Mouse (Mus musculus): ENCODE results near the gene Ppp1r3c.

Ppp1r3c gene

DNA sequence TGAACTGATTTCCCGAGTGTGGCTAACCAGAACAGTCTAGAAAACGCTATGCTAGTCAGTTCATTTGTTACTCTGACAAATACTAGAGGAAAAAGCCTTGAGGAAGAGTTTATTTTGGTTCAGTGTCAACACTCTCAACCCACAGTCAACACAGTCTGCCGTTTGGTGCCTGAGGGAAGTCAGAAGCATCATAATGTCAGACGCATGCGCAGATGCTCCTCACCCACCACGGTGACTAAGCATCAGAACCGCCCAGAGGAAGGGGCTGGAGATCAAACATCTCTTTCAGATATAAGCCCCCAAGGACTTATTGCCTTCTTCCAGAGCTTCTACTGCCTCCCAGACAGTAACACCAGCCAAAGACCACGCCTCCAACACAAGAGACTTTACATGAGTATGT is 15.3 kb downstream of the Ppp1r3c start:
- no peak for DNase-seq (ENCODE audit: low read depth, low spot score)

GRCm38 (mm10) chr19:36716221-36716620 is 20.2 kb downstream of the Ppp1r3c start:
- DNase-seq (ENCODE audit: low read depth, low spot score), result peak; percentile 65

DNA sequence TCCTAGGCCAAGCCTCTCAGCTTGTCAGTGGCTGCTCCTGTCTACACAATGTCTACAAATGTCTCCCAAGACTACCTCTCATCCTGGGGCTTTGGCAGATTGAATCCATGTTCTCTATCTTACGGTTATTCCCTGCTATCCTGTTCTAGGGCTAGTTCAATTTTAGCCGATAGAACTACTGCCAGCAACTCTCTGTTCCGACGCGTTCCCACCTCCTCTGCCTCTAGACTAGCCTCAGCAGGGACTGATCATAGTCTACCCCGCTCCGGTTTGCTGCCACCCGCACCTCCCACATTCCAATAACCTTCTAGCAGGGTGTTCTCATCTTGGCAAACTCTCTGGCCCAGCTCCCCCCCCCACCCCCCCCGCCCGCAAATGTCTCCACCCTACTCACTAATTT is 20.9 kb downstream of the Ppp1r3c start:
- DNase-seq (ENCODE audit: low read depth, low spot score), result no peak

- DNase-seq (ENCODE audit: low read depth, low spot score), result no peak
These were observed 22.0 kb downstream of the Ppp1r3c start for GRCm38 (mm10) chr19:36714492-36714891.

DNA sequence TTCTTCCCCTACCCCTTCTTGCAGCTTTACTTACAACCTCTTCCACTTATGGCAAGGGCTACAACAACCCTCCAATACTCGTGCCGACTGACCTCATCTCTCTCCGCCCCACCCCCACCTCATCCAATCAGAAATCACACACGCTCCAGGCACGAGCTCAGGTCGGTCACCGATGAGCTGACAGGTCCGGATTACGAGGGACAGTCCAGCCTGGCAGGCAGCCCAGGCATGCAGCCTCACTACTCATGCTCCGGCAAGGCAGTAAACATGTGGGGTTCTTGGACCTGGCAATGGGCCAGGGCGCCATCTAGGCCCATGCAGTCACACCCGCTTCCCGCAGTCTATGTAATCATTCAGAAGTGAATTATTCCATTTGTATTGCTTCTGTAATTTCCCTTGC is 23.4 kb downstream of the Ppp1r3c start:
- DNase-seq (ENCODE audit: low read depth, low spot score), result peak; percentile 21

GRCm38 (mm10) chr19:36706195-36706594 is 30.3 kb downstream of the Ppp1r3c start:
- no peak for DNase-seq (ENCODE audit: low read depth, low spot score)

GRCm38 (mm10) chr19:36705286-36706146 is 30.9 kb downstream of the Ppp1r3c start:
- DNase-seq (ENCODE audit: low read depth, low spot score), result peak; percentile 12

DNA sequence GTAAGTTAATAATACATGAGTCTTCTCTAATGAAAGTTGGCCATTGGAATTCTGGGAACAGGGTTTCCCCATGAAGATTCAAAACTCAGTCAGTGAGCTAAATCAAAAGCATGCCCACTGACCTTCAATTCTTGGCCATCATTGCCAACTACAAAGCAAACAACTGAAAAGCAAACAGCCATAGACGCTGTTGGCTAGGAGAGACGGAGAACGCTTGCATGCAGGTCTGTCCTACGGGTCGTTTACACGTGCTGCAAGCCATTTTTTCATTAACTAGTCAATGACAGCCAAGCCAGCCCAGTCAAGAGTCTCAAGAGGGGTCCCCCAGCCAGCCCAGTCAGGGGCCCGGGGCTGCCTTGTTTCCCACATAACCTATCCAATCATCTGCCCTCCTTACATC is 31.7 kb downstream of the Ppp1r3c start:
- DNase-seq (ENCODE audit: low read depth, low spot score), result no peak

DNA sequence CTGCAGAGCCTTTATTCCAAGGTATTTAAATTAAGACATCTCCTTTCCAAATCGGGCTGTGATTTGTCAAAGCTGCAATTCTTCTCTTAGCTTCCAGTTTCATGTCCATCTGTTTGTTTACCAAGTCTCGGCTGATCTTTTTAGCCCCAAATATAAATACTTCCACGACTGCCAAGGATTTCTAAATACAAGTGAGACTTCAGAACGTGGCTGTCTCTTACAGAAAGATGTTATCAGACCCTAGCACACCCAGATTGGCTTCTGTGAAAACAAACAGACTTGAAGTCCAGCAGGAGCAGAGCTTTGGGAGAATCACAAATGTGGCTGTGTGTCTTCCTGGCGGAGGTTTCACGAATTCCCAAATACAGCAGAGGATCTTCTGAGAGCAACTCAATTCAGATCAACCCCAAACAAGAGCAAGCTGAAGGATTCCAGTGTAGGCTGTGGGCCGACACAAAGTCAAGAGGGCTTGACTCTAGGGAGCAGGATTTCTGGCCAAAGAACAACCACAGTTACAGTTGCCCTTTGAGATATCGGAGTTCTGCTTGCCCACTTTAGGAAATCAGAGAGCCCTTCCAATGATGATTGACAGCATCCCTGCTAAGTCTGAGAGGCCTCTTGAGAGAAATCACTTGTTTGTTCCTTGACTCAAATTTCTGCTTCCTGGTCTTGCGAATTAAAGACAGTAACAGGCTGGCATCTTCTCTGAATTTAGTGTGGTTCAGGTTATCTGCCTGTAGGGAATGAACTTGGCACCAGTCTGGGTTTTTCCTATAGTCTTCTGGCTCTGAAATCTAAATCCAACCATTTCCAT is 34.4 kb downstream of the Ppp1r3c start:
- no peak for DNase-seq (ENCODE audit: low read depth, low spot score)

- no peak for DNase-seq (ENCODE audit: low read depth, low spot score)
These were observed 35.1 kb downstream of the Ppp1r3c start for GRCm38 (mm10) chr19:36701366-36701765.

GRCm38 (mm10) chr19:36700937-36701336 is 35.5 kb downstream of the Ppp1r3c start:
- no peak for DNase-seq (ENCODE audit: low read depth, low spot score)

GRCm38 (mm10) chr19:36699151-36699550 is 37.3 kb downstream of the Ppp1r3c start:
- no peak for DNase-seq (ENCODE audit: low read depth, low spot score)

DNA sequence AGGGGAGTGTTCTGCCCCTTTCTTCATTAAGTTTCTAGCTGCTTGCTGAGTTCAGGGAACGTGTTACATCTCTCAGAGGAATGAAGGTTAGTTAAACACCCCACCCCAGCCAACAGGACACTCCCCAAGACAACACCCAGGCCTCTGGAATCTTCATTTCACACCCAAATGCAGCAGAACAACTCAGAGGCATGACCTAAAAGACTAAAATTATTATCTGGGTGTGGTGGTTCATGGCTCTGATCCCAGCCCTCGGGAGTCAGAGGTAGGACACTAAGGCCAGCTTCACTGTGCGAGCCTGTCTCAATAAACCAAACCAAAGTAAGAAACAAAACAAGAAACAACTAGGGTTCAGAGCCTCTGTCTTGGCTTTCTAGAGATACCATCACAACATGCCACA is 38.3 kb downstream of the Ppp1r3c start:
- no peak for DNase-seq (ENCODE audit: low read depth, low spot score)

GRCm38 (mm10) chr19:36696601-36697122 is 39.8 kb downstream of the Ppp1r3c start:
- DNase-seq (ENCODE audit: low read depth, low spot score), result no peak

DNA sequence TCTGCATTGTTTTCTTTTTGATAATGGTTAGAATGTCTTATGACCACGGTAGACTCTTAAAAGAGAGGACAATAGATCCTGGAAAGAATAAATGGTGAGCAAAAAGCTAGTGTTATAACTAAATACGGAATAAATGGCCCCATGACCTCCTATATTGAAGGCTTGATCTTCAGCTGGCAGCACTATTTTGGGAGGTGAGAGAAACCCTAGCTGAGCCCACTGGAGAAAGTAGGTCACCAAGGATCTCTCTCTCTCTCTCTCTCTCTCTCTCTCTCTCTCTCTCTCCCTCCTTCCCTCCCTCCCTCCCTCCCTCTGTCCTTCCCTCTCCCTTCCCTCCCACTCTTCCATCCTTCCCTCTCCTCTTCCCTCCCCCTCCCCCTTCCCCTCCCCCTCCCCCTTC is 42.9 kb downstream of the Ppp1r3c start:
- DNase-seq (ENCODE audit: low read depth, low spot score), result no peak

DNA sequence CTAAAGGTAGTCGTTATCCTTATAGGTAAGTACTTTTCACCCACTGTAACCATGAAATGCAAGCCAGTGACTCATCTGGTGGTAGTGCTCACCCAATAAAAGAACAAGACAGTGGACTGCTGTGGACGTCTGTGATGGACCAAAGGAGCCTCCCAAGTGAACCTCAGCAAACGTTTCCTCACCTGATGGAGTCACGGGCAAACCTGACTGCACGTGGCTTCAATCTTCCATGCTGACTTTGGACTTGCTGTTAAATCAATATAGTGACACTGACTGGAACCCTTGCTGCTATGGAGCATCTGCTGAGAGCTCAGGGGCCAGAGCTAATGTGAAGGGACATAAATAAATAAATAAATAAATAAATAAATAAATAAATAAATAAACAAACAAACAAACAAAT is 44.5 kb downstream of the Ppp1r3c start:
- no peak for DNase-seq (ENCODE audit: low read depth, low spot score)

- no peak for DNase-seq (ENCODE audit: low read depth, low spot score)
These were observed 45.2 kb downstream of the Ppp1r3c start for GRCm38 (mm10) chr19:36691245-36691644.

GRCm38 (mm10) chr19:36689205-36689604 is 47.2 kb downstream of the Ppp1r3c start:
- no peak for DNase-seq (ENCODE audit: low read depth, low spot score)

DNA sequence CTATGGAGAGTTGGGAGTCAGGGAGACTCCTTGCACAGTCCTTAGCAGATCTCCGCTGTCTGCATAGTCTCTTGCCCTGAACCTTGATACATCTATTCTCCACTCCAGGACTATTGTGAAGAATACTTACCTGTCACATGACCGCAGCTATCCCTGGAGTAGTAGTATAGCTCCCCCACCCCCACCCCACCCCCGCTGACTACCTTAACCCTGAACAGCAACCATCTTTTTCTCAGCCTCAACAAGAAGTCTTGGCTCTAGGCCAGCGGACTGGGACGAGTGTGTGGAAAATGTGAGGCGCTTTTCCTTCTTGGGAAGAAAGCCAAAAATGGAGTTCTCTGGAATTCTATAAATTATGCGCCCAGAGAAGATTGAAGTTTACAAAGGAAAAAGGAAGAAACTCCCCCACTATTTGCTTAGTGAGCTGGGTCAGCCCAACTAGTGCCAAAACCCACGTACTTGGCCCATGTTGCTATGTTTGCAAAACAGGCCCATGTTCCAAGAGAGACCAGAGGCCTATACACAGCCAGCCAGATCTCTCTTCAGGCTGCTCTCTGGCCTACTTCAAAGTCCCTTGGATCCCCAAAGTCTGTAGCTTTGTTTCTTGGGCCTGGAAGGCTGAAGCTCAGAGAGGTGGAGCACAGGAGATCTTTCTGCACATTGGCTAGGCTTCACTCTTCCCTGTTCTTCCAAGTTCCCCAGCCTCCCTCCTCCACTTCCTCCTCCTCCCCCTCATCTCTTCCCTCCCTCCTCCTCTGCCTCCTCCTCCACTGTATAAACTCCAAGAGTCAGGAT is 48.4 kb downstream of the Ppp1r3c start:
- no peak for DNase-seq (ENCODE audit: low read depth, low spot score)

- DNase-seq (ENCODE audit: low read depth, low spot score), result no peak
These were observed 49.4 kb downstream of the Ppp1r3c start for GRCm38 (mm10) chr19:36687044-36687443.

GRCm38 (mm10) chr19:36686016-36686415 is 50.4 kb downstream of the Ppp1r3c start:
- no peak for DNase-seq (ENCODE audit: low read depth, low spot score)

DNA sequence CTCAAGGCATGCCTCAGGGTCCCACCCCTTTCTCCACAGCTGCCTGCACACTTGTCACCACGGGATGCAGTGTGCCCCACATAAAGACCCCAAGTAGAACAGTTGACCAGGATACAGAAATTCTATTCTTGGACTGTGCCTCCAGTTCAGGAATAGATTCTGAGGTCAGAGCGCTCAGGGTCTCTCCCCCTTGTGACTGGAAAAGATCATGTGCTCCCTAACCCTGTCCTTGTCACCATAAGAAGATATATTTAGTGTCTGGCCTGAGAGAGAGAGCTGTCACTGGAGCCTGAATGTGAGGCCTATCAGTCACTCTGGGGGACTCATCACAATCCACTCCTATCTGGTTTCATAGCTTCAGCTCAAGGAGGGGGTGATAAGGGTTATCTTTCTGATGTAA is 53.9 kb downstream of the Ppp1r3c start:
- DNase-seq (ENCODE audit: low read depth, low spot score), result no peak

All from ES-CJ7 (cell line).